16 mouse cellular contexts compared by ENCODE assay signal in genomic region chr3:140968556-140968955, GRCm38 (mm10).
"Had no signal": no experiment of that assay in that cellular context is flagged by ENCODE, and none has a peak within 500 bp of the region (broad histone marks: within the 10 kb centered on the region; RNA-seq: fewer than 3 reads in every experiment).

No protein-coding gene starts in this region.

- H3K36me3 ChIP-seq: neural tube, embryonic 13.5 days; neural tube, embryonic 15.5 days; stomach, embryonic 15.5 days had no signal

- DNase-seq: retina, postnatal 1 day; right cerebral cortex, adult 18-20 months; right cerebral cortex, postnatal 14 days; right cerebral cortex, postnatal 25 days; right cerebral cortex, postnatal 4 days; spleen, adult 18-20 months; thymus, adult 18-20 months; thymus, adult 2 months; thymus, postnatal 14 days; thymus, postnatal 25 days; thymus, postnatal 36 days; thymus, postnatal 4 days had no signal

- H3K9me3 ChIP-seq: neural tube, embryonic 13.5 days; neural tube, embryonic 15.5 days; stomach, embryonic 15.5 days had no signal

- H3K4me1 ChIP-seq: neural tube, embryonic 13.5 days; neural tube, embryonic 15.5 days; stomach, embryonic 15.5 days had no signal

- H3K27me3 ChIP-seq: neural tube, embryonic 13.5 days; neural tube, embryonic 15.5 days; stomach, embryonic 15.5 days had no signal

- H3K9ac ChIP-seq: neural tube, embryonic 13.5 days; neural tube, embryonic 15.5 days; stomach, embryonic 15.5 days had no signal

- H3K27ac ChIP-seq: neural tube, embryonic 13.5 days; neural tube, embryonic 15.5 days; stomach, embryonic 15.5 days; stomach, postnatal 0 days had no signal

- H3K4me3 ChIP-seq: neural tube, embryonic 13.5 days; neural tube, embryonic 15.5 days; stomach, embryonic 15.5 days had no signal
